Mouse (Mus musculus): ENCODE data around the gene Abcf1. TPM values are rescaled to one million over a fixed set of nuclear protein-coding genes. Genes with fewer than 3 reads are reported as not detected.
"Not testable (repeated sequence)": the region's sequence is repeated elsewhere in the genome, so short reads cannot be mapped to it uniquely, and the experiment has no call there.

Gene Abcf1
- polyA plus RNA-seq, 1 experiment = 95.8 TPM

DNA sequence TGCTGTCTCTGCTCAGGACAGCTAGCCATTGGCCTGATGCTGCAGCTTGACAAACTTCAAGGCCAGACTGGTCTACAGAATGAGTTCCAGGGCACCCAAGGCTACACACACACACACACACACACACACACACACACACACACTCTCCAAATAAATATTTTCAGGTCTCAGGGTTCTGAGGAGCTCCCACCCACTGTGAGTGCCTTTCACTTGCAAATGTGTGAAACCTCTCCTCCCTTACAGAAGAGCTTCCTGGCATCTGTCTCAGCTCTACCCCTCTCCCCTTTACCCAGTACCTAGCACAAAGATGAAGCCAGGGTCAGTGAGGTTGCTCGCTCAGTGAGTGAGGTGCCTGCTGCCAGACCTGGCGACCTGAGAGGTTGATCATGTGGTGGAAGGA lies 30.5 kb downstream of the Abcf1 start:
- Histone ChIP-seq H3K27ac (ENCODE audit: insufficient read depth, low read length) (no peak overlapping the region), H3K4me3 (ENCODE audit: insufficient read depth, low read length) (no peak overlapping the region), H3K4me1 (ENCODE audit: control insufficient read depth, insufficient read depth, low read length) (no peaks in the 10 kb centered on the region)
- no peak for TF ChIP-seq CTCF (IDR thresholded peaks at IDR 0.05; ENCODE audit: borderline replicate concordance, insufficient read depth, low read length)
- TF ChIP-seq POLR2A (IDR thresholded peaks at IDR 0.05; ENCODE audit: low read depth, low read length) = no peak

DNA sequence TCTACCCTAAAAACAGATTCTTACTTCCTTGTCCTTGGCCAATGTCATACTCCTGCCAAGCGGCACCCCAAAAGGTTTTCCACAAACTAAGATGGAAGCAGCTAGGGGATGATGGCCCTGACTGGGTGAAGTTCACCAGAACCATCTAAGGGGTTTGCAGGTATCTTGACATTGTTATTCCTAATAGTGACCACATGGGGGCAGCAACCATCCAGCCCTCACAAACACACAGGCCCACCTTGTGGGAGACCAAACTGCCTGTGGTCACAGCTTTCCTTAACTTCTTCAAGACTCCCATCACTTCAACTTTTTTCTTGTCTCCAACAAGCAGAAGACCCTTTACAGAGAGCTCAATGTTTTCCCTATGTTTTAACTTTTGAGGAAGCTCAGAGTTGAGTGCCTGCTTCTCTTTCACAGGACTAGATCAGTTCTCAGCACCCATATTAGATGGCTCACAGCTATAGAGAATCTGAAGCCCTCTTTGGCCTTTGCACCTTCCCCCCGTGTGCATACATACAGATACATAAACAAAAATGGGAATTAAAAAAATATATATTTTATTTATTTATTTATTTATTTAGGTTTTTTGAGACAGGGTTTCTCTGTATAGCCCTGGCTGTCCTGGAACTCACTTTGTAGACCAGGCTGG lies 31.7 kb downstream of the Abcf1 start:
- H3K27ac ChIP-seq (ENCODE audit: insufficient read depth, low read length) = no peak overlapping the region
- H3K4me3 ChIP-seq (ENCODE audit: insufficient read depth, low read length) = no peak overlapping the region
- TF ChIP-seq POLR2A (IDR thresholded peaks at IDR 0.05; ENCODE audit: low read depth, low read length) = no peak
- TF ChIP-seq CTCF (IDR thresholded peaks at IDR 0.05; ENCODE audit: borderline replicate concordance, insufficient read depth, low read length) = peak; percentile 56; the same call in 1 of the 2 replicates
- H3K4me1 ChIP-seq (ENCODE audit: control insufficient read depth, insufficient read depth, low read length) = no peaks in the 10 kb centered on the region

DNA sequence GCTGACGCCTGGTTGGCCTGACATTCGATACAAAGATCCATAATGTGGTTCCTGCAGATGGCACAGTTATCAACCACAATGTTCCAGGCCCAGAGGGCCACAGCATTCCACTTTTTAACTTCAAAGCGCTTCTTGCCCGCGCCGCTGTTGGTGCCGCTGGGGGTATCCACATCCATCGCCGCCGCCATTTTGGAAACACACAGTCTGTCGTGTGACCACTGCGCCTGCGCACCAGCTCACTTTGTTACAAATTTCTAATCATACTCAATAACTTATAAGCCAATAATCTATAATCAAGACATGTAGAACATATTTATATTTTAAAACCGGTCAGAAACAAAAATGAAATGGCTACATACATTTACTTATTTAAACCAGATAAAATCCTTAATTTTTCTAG lies 33.8 kb downstream of the Abcf1 start:
- H3K27ac ChIP-seq (ENCODE audit: insufficient read depth, low read length); H3K4me1 ChIP-seq (ENCODE audit: control insufficient read depth, insufficient read depth, low read length); H3K4me3 ChIP-seq (ENCODE audit: insufficient read depth, low read length): not testable (repeated sequence)

DNA sequence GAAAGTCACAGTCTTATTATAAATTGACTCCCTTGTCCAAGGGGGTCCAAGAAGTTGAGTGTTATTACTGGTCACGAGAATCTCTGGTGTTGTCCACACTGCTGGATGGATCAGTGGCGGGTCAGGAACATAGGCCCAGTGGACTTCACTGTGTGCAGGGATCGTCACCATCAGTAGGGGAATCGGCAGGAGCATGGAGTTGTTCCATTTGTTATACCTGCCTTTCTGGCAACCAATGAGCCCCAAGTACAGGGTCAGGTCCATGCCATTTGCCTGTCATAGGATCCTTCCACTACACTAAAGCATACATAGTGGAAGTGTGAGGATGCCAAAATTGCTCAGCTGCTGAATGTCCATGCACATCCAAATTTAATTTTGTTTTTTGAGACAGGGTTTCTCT lies 37.0 kb downstream of the Abcf1 start:
- Histone ChIP-seq H3K27ac (ENCODE audit: insufficient read depth, low read length) (no peak overlapping the region), H3K4me1 (ENCODE audit: control insufficient read depth, insufficient read depth, low read length) (no peaks in the 10 kb centered on the region), H3K4me3 (ENCODE audit: insufficient read depth, low read length) (no peak overlapping the region)
- TF ChIP-seq POLR2A (IDR thresholded peaks at IDR 0.05; ENCODE audit: low read depth, low read length) (no peak), CTCF (IDR thresholded peaks at IDR 0.05; ENCODE audit: borderline replicate concordance, insufficient read depth, low read length) (no peak)

DNA sequence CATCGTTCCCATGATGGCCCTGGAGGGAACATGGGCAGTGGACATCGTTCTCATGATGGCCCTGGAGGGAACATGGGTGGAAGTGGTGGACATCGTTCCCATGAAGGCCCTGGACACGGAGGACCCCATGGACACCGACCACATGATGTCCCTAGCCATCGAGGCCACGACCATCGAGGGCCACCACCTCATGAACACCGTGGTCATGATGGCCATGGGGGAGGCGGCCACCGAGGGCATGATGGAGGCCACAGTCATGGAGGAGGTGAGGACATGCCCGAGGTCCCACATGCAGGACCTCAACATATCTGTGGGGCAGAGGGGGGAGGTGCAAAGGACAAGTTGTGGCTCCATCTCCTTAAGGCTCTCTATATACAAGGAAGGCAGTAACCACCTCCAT lies 38.9 kb downstream of the Abcf1 start:
- Histone ChIP-seq H3K4me1 (ENCODE audit: control insufficient read depth, insufficient read depth, low read length) (no peaks in the 10 kb centered on the region), H3K27ac (ENCODE audit: insufficient read depth, low read length) (no peak overlapping the region), H3K4me3 (ENCODE audit: insufficient read depth, low read length) (no peak overlapping the region)
- TF ChIP-seq POLR2A (IDR thresholded peaks at IDR 0.05; ENCODE audit: low read depth, low read length) = no peak
- no peak for TF ChIP-seq CTCF (IDR thresholded peaks at IDR 0.05; ENCODE audit: borderline replicate concordance, insufficient read depth, low read length)

DNA sequence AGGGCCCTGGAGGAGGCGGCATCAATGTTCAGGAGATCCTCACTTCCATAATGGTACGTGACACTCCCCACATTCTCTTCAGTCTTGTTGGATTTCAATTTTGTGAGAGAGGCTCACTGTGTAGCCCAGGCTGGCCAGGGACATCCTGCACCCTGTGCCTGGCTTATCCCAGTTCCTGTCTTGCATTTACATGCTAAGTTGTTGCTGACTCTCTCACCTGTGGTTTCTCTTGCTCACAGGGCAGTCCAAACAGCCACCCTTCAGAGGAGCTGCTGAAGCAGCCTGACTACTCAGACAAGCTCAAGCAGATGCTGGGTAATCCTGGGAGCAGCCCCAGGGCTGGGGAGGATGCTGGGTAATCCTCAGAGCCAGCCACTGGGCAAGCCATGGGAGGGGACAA lies 40.0 kb downstream of the Abcf1 start:
- TF ChIP-seq POLR2A (IDR thresholded peaks at IDR 0.05; ENCODE audit: low read depth, low read length) (no peak), CTCF (IDR thresholded peaks at IDR 0.05; ENCODE audit: borderline replicate concordance, insufficient read depth, low read length) (no peak)
- Histone ChIP-seq H3K4me1 (ENCODE audit: control insufficient read depth, insufficient read depth, low read length) (no peaks in the 10 kb centered on the region), H3K27ac (ENCODE audit: insufficient read depth, low read length) (no peak overlapping the region), H3K4me3 (ENCODE audit: insufficient read depth, low read length) (no peak overlapping the region)

DNA sequence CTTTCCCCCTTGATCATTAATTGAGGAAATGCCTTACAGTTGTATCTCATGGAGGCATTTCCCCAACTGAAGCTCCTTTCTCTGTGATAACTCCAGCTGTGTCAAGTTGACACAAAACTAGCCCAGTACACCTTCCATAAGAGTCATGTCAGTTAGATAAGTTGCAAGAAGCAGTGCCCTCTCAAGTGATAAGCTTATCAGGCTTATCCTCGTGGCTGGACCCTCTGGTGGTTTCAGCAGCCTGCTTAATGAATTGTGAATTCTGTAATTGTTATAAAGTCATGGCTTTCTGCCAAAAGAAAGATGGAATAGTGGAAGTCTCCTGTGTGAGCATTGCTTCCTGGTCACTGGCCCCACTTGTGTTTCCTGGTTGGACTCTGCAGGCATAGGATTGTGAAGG lies 42.1 kb downstream of the Abcf1 start:
- Histone ChIP-seq H3K4me3 (ENCODE audit: insufficient read depth, low read length) (no peak overlapping the region), H3K27ac (ENCODE audit: insufficient read depth, low read length) (no peak overlapping the region), H3K4me1 (ENCODE audit: control insufficient read depth, insufficient read depth, low read length) (no peaks in the 10 kb centered on the region)
- TF ChIP-seq CTCF (IDR thresholded peaks at IDR 0.05; ENCODE audit: borderline replicate concordance, insufficient read depth, low read length) (no peak), POLR2A (IDR thresholded peaks at IDR 0.05; ENCODE audit: low read depth, low read length) (no peak)

DNA sequence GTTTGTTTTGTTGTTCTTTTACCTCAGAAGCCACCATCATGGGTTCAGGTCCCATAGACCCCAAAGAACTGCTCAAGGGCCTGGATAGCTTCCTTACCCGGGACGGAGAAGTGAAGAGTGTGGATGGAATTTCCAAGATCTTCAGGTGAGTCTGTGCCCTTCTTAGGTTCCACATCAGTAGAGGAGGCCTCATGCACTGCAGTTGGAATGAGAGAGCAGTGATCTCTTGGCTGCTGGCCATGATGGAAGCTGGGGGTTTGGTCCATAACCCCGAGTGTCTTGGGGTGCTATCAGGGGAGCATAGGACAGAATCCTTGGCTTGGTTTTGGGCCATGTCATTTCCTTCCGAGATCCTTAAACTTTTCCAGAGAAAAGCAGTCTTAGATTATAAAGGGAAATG lies 46.3 kb downstream of the Abcf1 start:
- H3K27ac ChIP-seq (ENCODE audit: insufficient read depth, low read length) = no peak overlapping the region
- H3K4me1 ChIP-seq (ENCODE audit: control insufficient read depth, insufficient read depth, low read length) = peaks cover 5% of the 10 kb centered on the region
- no peak overlapping the region for H3K4me3 ChIP-seq (ENCODE audit: insufficient read depth, low read length)
- TF ChIP-seq POLR2A (IDR thresholded peaks at IDR 0.05; ENCODE audit: low read depth, low read length) (peak; percentile 48), CTCF (IDR thresholded peaks at IDR 0.05; ENCODE audit: borderline replicate concordance, insufficient read depth, low read length) (no peak)

DNA sequence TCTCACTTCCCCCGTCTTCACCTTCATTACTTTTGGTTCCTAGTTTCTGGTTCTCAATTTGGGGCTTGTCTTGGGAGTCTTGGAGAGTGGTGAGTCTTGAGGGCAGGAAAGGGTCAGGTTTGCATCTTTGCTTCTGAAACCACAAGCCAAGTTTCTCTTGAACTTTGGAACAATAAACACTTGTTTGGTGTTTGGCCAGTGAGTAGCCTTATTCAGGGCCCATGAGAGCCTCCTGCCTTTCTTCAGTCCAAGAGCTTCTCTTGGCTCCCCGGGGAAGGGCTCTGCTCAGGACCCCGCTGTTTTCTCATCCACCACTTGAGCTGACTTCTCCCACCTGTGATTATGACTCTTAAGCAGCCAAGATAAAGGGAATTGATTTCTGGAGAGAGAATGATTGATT lies 47.0 kb downstream of the Abcf1 start:
- Histone ChIP-seq H3K4me3 (ENCODE audit: insufficient read depth, low read length) (no peak overlapping the region), H3K4me1 (ENCODE audit: control insufficient read depth, insufficient read depth, low read length) (peaks cover 5% of the 10 kb centered on the region), H3K27ac (ENCODE audit: insufficient read depth, low read length) (no peak overlapping the region)
- TF ChIP-seq POLR2A (IDR thresholded peaks at IDR 0.05; ENCODE audit: low read depth, low read length) = peak; percentile 31; the same call in 1 of the 2 replicates
- no peak for TF ChIP-seq CTCF (IDR thresholded peaks at IDR 0.05; ENCODE audit: borderline replicate concordance, insufficient read depth, low read length)

DNA sequence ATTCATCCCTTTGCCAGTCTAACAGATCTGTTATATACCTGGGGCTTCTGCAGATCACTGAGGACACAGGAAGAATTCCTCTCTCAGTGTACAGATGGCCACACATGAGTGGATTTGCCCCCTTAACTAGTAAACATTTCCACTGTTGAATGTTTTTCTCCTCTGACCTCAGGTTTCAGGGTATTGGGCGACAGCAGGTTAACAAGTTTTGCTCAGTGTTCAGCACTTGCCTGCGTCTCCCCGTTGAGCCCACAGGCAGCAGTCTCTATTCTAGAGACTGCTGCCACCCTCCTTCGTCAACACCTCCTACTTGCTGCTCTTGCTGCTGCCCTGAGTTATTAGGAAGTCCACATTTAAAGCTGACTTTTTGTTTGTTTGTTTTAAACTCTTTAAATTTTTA lies 47.9 kb downstream of the Abcf1 start:
- TF ChIP-seq POLR2A (IDR thresholded peaks at IDR 0.05; ENCODE audit: low read depth, low read length) = peak; percentile 58; the same call in 1 of the 2 replicates
- TF ChIP-seq CTCF (IDR thresholded peaks at IDR 0.05; ENCODE audit: borderline replicate concordance, insufficient read depth, low read length) = no peak
- H3K4me1 ChIP-seq (ENCODE audit: control insufficient read depth, insufficient read depth, low read length) = peaks cover 5% of the 10 kb centered on the region
- H3K27ac ChIP-seq (ENCODE audit: insufficient read depth, low read length) = no peak overlapping the region
- H3K4me3 ChIP-seq (ENCODE audit: insufficient read depth, low read length) = no peak overlapping the region
